Mouse (Mus musculus): ENCODE data around the gene Neu3. TPM values are rescaled to one million over a fixed set of nuclear protein-coding genes. Genes with fewer than 3 reads are reported as not detected.
"Not testable (repeated sequence)": the region's sequence is repeated elsewhere in the genome, so short reads cannot be mapped to it uniquely, and the experiment has no call there.

Gene Neu3
- polyA plus RNA-seq, 1 experiment from 2014 or later: 2.5 TPM

DNA sequence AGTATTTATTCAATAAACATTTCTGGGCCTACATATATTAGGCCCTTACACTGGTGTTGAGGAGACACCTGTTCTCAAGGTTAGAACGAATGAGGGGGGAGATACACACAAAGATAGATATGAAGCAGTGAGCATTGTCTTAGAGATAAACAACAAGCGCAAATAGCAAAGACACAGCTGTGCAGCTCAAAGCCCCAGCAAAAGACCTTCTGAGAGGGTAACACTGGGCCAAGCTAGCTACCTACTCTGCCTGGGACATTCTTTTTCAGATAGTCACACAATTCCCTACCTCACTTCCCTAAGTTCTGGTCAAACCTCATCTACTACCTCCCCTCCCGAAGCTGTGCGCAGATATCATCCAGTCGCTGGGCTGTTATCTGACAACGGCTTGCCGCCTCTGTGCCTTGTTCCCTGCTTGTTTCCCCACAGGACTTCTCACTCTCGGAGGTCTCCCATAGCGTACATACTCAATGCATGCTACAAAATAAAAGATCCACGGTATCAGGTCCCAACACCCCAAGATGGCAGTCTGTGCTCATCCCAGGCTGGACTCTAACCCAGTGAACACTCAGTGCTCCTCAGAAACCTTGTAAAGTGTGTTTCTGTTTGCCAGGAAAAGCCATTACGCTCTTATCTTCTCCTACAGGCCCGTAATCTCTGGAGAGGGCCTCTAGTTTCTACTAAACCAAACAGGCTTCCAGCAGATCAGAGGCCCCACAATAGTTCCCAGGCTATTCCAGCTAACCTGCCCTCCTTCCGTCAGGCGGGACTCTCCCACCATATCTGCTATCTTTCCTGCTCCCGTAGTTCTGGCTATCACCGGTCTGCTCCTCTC lies 3.4 kb downstream of the Neu3 start:
- no peaks in the 10 kb centered on the region for H3K4me1 ChIP-seq (ENCODE audit: control insufficient read depth, insufficient read depth, low read length)
- H3K9ac ChIP-seq (ENCODE audit: low read depth, low read length): no peak overlapping the region
- 89% methylated on average over 16 of the region's 16 CpGs for WGBS
- H3K9me3 ChIP-seq (replicated peaks; ENCODE audit: control insufficient read depth, low read length, poor library complexity, severe bottlenecking): no peaks in the 10 kb centered on the region
- no peak for ATAC-seq
- H3K27me3 ChIP-seq (ENCODE audit: control insufficient read depth, insufficient read depth, low read depth, low read length): no peaks in the 10 kb centered on the region
- H3K4me2 ChIP-seq (ENCODE audit: low read length): no peak overlapping the region
- no peak overlapping the region for H3K4me3 ChIP-seq (ENCODE audit: low read depth, low read length)
- H3K36me3 ChIP-seq (ENCODE audit: control insufficient read depth, insufficient read depth, low read length): no peaks in the 10 kb centered on the region
- H3K27ac ChIP-seq (ENCODE audit: low read length): no peak overlapping the region

GRCm38 (mm10) chr7:99823045-99823663 lies 5.1 kb downstream of the Neu3 start:
- WGBS: 92% methylated on average over 10 of the region's 10 CpGs
- H3K36me3 ChIP-seq (ENCODE audit: control insufficient read depth, insufficient read depth, low read length): no peaks in the 10 kb centered on the region

DNA sequence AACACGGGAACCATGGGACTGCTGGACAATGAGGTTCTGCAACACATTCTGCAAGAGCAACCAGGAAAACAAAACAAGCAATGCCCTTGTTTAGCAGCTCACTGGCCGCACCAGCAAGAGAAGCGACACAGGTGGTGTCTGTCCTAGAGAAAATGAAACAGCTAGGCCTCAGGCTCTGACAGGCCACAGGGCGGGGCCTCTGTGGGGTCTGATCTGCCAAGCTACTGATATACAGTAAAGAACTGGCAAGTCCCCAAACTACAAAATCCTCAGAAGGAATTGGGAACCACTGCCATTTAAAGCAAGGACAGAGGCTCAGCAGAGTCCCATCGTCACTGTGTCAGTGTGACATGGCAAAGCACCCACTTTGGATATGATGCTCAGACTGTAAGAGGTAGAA lies 5.8 kb downstream of the Neu3 start:
- Histone ChIP-seq H3K9ac (ENCODE audit: low read depth, low read length) (no peak overlapping the region), H3K9me3 (replicated peaks; ENCODE audit: control insufficient read depth, low read length, poor library complexity, severe bottlenecking) (no peaks in the 10 kb centered on the region), H3K36me3 (ENCODE audit: control insufficient read depth, insufficient read depth, low read length) (no peaks in the 10 kb centered on the region), H3K4me2 (ENCODE audit: low read length) (no peak overlapping the region), H3K4me1 (ENCODE audit: control insufficient read depth, insufficient read depth, low read length) (no peaks in the 10 kb centered on the region), H3K27ac (ENCODE audit: low read length) (no peak overlapping the region), H3K4me3 (ENCODE audit: low read depth, low read length) (no peak overlapping the region), H3K27me3 (ENCODE audit: control insufficient read depth, insufficient read depth, low read depth, low read length) (no peaks in the 10 kb centered on the region)
- whole genome bisulfite sequencing: 91% methylated on average over 5 of the region's 5 CpGs
- no peak for ATAC-seq

More at GRCm38 (mm10) chr7:99823045-99823663, 5.1 kb downstream of the Neu3 start:
- no peak overlapping the region for H3K4me2 ChIP-seq (ENCODE audit: low read length)
- no peak for ATAC-seq
- no peaks in the 10 kb centered on the region for H3K27me3 ChIP-seq (ENCODE audit: control insufficient read depth, insufficient read depth, low read depth, low read length)
- H3K4me3 ChIP-seq (ENCODE audit: low read depth, low read length): no peak overlapping the region
- H3K27ac ChIP-seq (ENCODE audit: low read length): no peak overlapping the region
- no peaks in the 10 kb centered on the region for H3K4me1 ChIP-seq (ENCODE audit: control insufficient read depth, insufficient read depth, low read length)
- H3K9ac ChIP-seq (ENCODE audit: low read depth, low read length): no peak overlapping the region
- H3K9me3 ChIP-seq (replicated peaks; ENCODE audit: control insufficient read depth, low read length, poor library complexity, severe bottlenecking): no peaks in the 10 kb centered on the region

GRCm38 (mm10) chr7:99821953-99822352 lies 6.3 kb downstream of the Neu3 start:
- H3K9ac ChIP-seq (ENCODE audit: low read depth, low read length): no peak overlapping the region
- H3K9me3 ChIP-seq (replicated peaks; ENCODE audit: control insufficient read depth, low read length, poor library complexity, severe bottlenecking): no peaks in the 10 kb centered on the region
- no peak overlapping the region for H3K4me2 ChIP-seq (ENCODE audit: low read length)
- no peak overlapping the region for H3K27ac ChIP-seq (ENCODE audit: low read length)
- 89% methylated on average over 2 of the region's 2 CpGs for WGBS
- H3K27me3 ChIP-seq (ENCODE audit: control insufficient read depth, insufficient read depth, low read depth, low read length): no peaks in the 10 kb centered on the region
- no peak overlapping the region for H3K4me3 ChIP-seq (ENCODE audit: low read depth, low read length)
- H3K36me3 ChIP-seq (ENCODE audit: control insufficient read depth, insufficient read depth, low read length): no peaks in the 10 kb centered on the region
- no peaks in the 10 kb centered on the region for H3K4me1 ChIP-seq (ENCODE audit: control insufficient read depth, insufficient read depth, low read length)
- no peak for ATAC-seq

DNA sequence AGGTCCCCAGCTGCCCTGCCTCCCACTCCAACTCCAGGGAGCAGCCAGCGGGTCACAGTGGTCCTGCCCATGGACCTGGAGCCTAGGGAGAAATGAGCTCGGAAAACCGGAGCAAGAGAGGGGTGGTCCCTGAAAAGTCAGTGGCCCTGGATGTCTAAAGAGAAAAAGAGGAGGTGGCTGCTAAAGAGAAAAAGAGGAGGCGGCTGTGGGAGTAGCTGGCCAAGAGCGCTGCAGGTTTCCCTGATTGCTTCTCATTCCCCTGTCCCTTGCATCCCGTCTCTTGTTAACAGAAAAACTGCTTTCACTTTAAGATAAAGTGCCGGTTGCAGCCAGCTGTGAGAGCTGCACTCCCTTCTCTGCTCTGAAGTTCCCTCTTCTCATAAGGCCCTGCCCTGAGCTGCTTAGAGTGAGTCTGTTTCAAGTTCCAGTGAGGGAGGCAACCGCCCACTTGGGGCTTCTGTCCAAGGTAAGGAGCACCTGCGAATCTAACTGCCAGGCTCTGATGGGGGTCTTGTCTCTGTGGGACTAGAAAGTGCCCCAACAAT lies 10.0 kb downstream of the Neu3 start:
- not testable (repeated sequence) for H3K4me3 ChIP-seq (ENCODE audit: low read depth, low read length); ATAC-seq; H3K27ac ChIP-seq (ENCODE audit: low read length); H3K27me3 ChIP-seq (ENCODE audit: control insufficient read depth, insufficient read depth, low read depth, low read length); H3K4me2 ChIP-seq (ENCODE audit: low read length); H3K9ac ChIP-seq (ENCODE audit: low read depth, low read length); H3K9me3 ChIP-seq (replicated peaks; ENCODE audit: control insufficient read depth, low read length, poor library complexity, severe bottlenecking); H3K4me1 ChIP-seq (ENCODE audit: control insufficient read depth, insufficient read depth, low read length); H3K36me3 ChIP-seq (ENCODE audit: control insufficient read depth, insufficient read depth, low read length)
- 26% methylated on average over 9 of the region's 9 CpGs for WGBS

DNA sequence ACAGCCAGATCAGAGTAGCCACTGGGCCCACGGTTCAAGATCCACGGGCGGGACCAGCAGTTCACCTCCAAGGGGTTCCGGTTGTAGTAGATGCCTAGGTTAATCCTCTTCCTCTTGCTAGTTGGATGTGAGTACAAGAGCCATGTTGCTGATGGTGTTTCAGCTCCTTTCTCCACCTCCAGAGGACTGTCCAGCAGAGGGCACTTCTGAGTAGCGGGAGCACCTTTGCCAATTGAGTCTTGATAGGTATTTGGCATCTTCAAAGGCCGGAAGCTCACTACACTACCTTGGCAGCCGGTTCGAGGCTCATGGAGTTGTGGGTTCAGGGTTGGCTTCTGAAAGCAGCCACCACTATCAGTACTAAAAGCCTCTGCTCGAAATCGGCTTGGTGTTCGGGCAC lies 14.8 kb downstream of the Neu3 start:
- Histone ChIP-seq H3K4me2 (ENCODE audit: low read length) (no peak overlapping the region), H3K9ac (ENCODE audit: low read depth, low read length) (no peak overlapping the region), H3K27me3 (ENCODE audit: control insufficient read depth, insufficient read depth, low read depth, low read length) (no peaks in the 10 kb centered on the region), H3K4me1 (ENCODE audit: control insufficient read depth, insufficient read depth, low read length) (no peaks in the 10 kb centered on the region), H3K9me3 (replicated peaks; ENCODE audit: control insufficient read depth, low read length, poor library complexity, severe bottlenecking) (no peaks in the 10 kb centered on the region), H3K27ac (ENCODE audit: low read length) (no peak overlapping the region), H3K4me3 (ENCODE audit: low read depth, low read length) (no peak overlapping the region), H3K36me3 (ENCODE audit: control insufficient read depth, insufficient read depth, low read length) (no peaks in the 10 kb centered on the region)
- no peak for ATAC-seq
- WGBS: 90% methylated on average over 11 of the region's 11 CpGs

- no peaks in the 10 kb centered on the region for H3K36me3 ChIP-seq (ENCODE audit: control insufficient read depth, insufficient read depth, low read length)
- 92% methylated on average over 4 of the region's 4 CpGs for WGBS
These were observed 16.6 kb downstream of the Neu3 start for GRCm38 (mm10) chr7:99811661-99812060.

GRCm38 (mm10) chr7:99810814-99811213 lies 17.4 kb downstream of the Neu3 start:
- Histone ChIP-seq H3K36me3 (ENCODE audit: control insufficient read depth, insufficient read depth, low read length) (no peaks in the 10 kb centered on the region), H3K4me3 (ENCODE audit: low read depth, low read length) (no peak overlapping the region), H3K4me1 (ENCODE audit: control insufficient read depth, insufficient read depth, low read length) (no peaks in the 10 kb centered on the region), H3K9ac (ENCODE audit: low read depth, low read length) (no peak overlapping the region), H3K27me3 (ENCODE audit: control insufficient read depth, insufficient read depth, low read depth, low read length) (no peaks in the 10 kb centered on the region), H3K27ac (ENCODE audit: low read length) (no peak overlapping the region), H3K9me3 (replicated peaks; ENCODE audit: control insufficient read depth, low read length, poor library complexity, severe bottlenecking) (no peaks in the 10 kb centered on the region), H3K4me2 (ENCODE audit: low read length) (no peak overlapping the region)
- no peak for ATAC-seq
- WGBS: 96% methylated on average over 2 of the region's 2 CpGs

More at GRCm38 (mm10) chr7:99811661-99812060, 16.6 kb downstream of the Neu3 start:
- Histone ChIP-seq H3K9ac (ENCODE audit: low read depth, low read length) (no peak overlapping the region), H3K4me1 (ENCODE audit: control insufficient read depth, insufficient read depth, low read length) (no peaks in the 10 kb centered on the region), H3K27ac (ENCODE audit: low read length) (no peak overlapping the region), H3K4me2 (ENCODE audit: low read length) (no peak overlapping the region), H3K27me3 (ENCODE audit: control insufficient read depth, insufficient read depth, low read depth, low read length) (no peaks in the 10 kb centered on the region), H3K4me3 (ENCODE audit: low read depth, low read length) (no peak overlapping the region), H3K9me3 (replicated peaks; ENCODE audit: control insufficient read depth, low read length, poor library complexity, severe bottlenecking) (no peaks in the 10 kb centered on the region)
- ATAC-seq: no peak

GRCm38 (mm10) chr7:99807043-99807442 lies 21.2 kb downstream of the Neu3 start:
- 83% methylated on average over 7 of the region's 7 CpGs for WGBS
- not testable (repeated sequence) for ATAC-seq; H3K27ac ChIP-seq (ENCODE audit: low read length); H3K9ac ChIP-seq (ENCODE audit: low read depth, low read length); H3K4me3 ChIP-seq (ENCODE audit: low read depth, low read length); H3K4me1 ChIP-seq (ENCODE audit: control insufficient read depth, insufficient read depth, low read length); H3K27me3 ChIP-seq (ENCODE audit: control insufficient read depth, insufficient read depth, low read depth, low read length); H3K36me3 ChIP-seq (ENCODE audit: control insufficient read depth, insufficient read depth, low read length); H3K4me2 ChIP-seq (ENCODE audit: low read length); H3K9me3 ChIP-seq (replicated peaks; ENCODE audit: control insufficient read depth, low read length, poor library complexity, severe bottlenecking)

All from midbrain, embryonic 16.5 days (tissue).